Mouse (Mus musculus): ENCODE measurements at regions not wholly inside any gene's neighbourhood (a gene's known extent, or its start where the extent isn't known, plus 50 kb on each side); places are given as distances from the start of the nearest gene placed in this dataset.

DNA sequence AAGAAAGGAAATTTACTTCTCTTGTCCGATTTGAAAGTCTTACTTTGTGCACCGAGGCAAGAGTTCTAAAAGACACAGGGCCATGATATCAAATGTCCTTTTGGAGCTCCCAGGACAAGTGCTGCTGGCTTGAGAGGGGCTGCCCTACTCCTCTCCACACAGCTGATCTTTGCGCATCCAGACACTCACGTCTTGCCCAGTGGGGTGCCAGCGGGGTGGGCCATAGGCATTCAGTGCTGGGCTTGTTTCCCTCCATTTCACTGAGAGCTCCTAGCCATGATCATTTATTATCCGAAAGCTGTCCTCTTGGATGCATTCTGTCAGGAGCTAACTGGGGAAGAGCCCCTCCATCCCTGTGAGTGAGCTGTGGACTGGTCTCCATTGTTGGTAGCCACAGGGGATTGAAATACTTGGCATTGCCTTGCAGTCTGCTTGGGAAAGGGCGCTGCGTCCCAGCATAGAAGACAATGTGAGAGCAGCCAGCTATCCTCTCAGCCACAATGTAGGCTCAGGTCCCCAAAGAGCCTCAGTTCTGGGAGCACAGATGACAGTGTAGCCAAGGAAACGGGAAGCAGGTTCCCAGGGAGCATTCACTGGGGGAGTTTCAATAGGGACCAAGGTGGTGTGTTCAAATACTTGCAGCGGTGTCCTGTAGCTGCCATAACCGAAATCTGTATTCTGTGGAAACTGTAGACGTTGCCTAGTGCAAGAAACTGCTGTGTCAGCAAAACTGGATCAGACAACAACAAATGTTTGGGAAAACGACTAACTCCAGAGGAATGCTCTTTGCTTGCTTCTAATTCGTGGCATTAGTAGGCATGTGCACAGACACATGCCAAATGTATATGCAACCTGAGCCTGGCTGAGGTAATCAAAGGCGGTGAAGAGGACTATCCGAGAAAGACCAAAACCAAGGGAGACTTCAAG is 159.2 kb downstream of the Irx1 start:
- no peak for TF ChIP-seq CTCF (conservative IDR thresholded peaks at IDR 0.05; ENCODE audit: insufficient read depth, insufficient read length, low read depth, low read length)
- TF ChIP-seq POLR2A (IDR thresholded peaks at IDR 0.05; ENCODE audit: low read depth, low read length), result no peak
